Mouse (Mus musculus): ENCODE results near the gene Unc13d. TPM values are rescaled to one million over a fixed set of nuclear protein-coding genes. Genes with fewer than 3 reads are reported as not detected.

Unc13d gene
- polyA plus RNA-seq, 1 experiment from 2014 or later: 1.1 TPM

DNA sequence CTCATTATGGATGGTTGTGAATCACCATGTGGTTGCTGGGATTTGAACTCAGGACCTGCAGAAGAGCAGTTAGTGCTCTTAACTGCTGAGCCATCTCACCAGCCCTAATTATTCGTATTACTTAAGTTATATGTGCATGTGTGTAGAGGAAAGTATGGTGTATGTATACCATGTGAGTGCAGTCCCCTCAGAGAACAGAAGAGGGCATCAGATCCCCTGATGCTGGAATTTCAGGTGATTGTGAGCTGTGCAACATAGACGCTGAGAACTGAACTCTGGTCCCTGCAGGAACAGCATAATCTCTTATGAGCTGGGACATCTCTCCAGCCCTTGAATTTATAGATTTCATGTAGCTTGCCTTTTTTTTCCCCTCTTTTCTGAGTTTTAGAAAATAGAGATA lies 35.9 kb downstream of the Unc13d start:
- Histone ChIP-seq H3K4me3 (ENCODE audit: low read depth, low read length) (no peak overlapping the region), H3K9ac (ENCODE audit: low read length) (no peak overlapping the region), H3K36me3 (ENCODE audit: control insufficient read depth, insufficient read depth, low read length) (peaks cover 21% of the 10 kb centered on the region), H3K27me3 (ENCODE audit: control insufficient read depth, insufficient read depth, low read length) (no peaks in the 10 kb centered on the region), H3K4me1 (ENCODE audit: control insufficient read depth, insufficient read depth, low read length) (no peaks in the 10 kb centered on the region), H3K9me3 (ENCODE audit: control insufficient read depth, low read length) (no peaks in the 10 kb centered on the region), H3K4me2 (ENCODE audit: low read depth, severe bottlenecking) (no peak overlapping the region), H3K27ac (replicated peaks; ENCODE audit: low read depth, low read length) (no peak overlapping the region)
- no peak for ATAC-seq (ENCODE audit: insufficient number of reproducible peaks, low FRiP score, low TSS enrichment, low read depth)
- DNase-seq (ENCODE audit: low spot score): no peak
- WGBS: 98% methylated on average over 2 of the region's 2 CpGs

DNA sequence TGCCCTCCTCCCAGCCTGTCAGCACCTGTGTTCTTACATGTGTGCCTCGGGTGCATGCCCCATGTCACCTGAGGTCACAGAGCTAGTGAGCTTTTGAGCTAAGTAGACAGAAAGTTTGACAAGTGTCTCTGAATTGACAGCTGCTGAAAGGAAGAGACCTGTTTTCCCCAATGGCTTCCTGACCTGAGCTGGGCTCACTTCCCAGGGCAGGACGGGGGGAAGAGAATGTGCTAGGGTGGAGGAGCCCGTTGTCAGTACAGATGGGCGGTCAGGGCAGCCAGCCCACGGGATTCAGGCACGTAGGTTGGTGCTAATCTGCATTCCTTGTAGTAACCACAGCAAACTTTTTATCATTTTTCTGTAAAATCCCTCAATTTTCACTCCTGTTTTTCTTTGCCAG lies 37.2 kb downstream of the Unc13d start:
- H3K27ac ChIP-seq (replicated peaks; ENCODE audit: low read depth, low read length): no peak overlapping the region
- H3K4me1 ChIP-seq (ENCODE audit: control insufficient read depth, insufficient read depth, low read length): no peaks in the 10 kb centered on the region
- 93% methylated on average over 6 of the region's 6 CpGs for WGBS
- ATAC-seq (ENCODE audit: insufficient number of reproducible peaks, low FRiP score, low TSS enrichment, low read depth) (no peak), DNase-seq (ENCODE audit: low spot score) (no peak)
- H3K9me3 ChIP-seq (ENCODE audit: control insufficient read depth, low read length): no peaks in the 10 kb centered on the region
- H3K9ac ChIP-seq (ENCODE audit: low read length): no peak overlapping the region
- H3K4me3 ChIP-seq (ENCODE audit: low read depth, low read length): no peak overlapping the region
- H3K4me2 ChIP-seq (ENCODE audit: low read depth, severe bottlenecking): no peak overlapping the region
- no peaks in the 10 kb centered on the region for H3K27me3 ChIP-seq (ENCODE audit: control insufficient read depth, insufficient read depth, low read length)
- peaks cover 19% of the 10 kb centered on the region for H3K36me3 ChIP-seq (ENCODE audit: control insufficient read depth, insufficient read depth, low read length)

DNA sequence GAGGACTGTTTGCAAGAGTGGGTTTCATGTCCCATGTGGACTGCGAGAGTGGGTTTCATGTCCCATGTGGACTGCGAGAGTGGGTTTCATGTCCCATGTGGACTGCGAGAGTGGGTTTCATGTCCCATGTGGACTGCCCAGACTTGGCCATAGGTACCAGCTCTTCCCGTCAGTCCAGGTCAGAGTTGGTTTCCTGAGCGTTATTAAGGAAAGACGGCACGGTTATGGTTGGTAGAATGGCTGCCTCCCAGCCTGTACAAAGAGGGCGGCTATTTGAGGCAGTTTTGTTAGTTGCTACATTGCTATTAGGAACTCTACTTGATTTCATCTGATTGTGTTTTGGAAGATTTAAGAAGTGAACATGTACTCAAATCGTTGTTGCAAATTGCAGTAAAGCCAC lies 39.9 kb downstream of the Unc13d start:
- DNase-seq (ENCODE audit: low spot score) (no peak), ATAC-seq (ENCODE audit: insufficient number of reproducible peaks, low FRiP score, low TSS enrichment, low read depth) (no peak)
- H3K36me3 ChIP-seq (ENCODE audit: control insufficient read depth, insufficient read depth, low read length): peaks cover 18% of the 10 kb centered on the region
- no peaks in the 10 kb centered on the region for H3K4me1 ChIP-seq (ENCODE audit: control insufficient read depth, insufficient read depth, low read length)
- no peak overlapping the region for H3K4me2 ChIP-seq (ENCODE audit: low read depth, severe bottlenecking)
- H3K4me3 ChIP-seq (ENCODE audit: low read depth, low read length): no peak overlapping the region
- H3K27ac ChIP-seq (replicated peaks; ENCODE audit: low read depth, low read length): no peak overlapping the region
- H3K9me3 ChIP-seq (ENCODE audit: control insufficient read depth, low read length): no peaks in the 10 kb centered on the region
- no peaks in the 10 kb centered on the region for H3K27me3 ChIP-seq (ENCODE audit: control insufficient read depth, insufficient read depth, low read length)
- H3K9ac ChIP-seq (ENCODE audit: low read length): no peak overlapping the region
- WGBS: 94% methylated on average over 9 of the region's 9 CpGs

DNA sequence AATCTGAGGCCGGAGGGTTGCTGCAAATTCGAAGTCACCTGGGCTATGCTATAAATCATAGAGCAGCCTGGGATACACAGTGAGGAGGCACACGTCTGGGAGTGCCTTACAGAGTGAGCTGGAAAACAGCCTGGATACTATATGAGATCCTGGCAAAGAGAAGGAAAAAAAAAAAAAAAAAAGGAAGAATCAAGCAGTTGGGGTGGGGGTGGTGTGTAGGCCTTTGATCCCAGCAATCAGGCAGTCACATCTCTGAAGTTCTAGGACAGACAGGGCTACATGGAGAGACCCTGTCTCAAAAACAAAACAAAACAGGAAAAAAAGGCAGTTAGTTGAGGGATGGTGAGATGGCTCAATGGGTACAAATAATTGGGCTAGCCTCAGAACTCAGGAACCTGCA lies 41.1 kb downstream of the Unc13d start:
- Histone ChIP-seq H3K9me3 (ENCODE audit: control insufficient read depth, low read length) (no peaks in the 10 kb centered on the region), H3K36me3 (ENCODE audit: control insufficient read depth, insufficient read depth, low read length) (peaks cover 13% of the 10 kb centered on the region), H3K27me3 (ENCODE audit: control insufficient read depth, insufficient read depth, low read length) (no peaks in the 10 kb centered on the region), H3K27ac (replicated peaks; ENCODE audit: low read depth, low read length) (no peak overlapping the region), H3K4me3 (ENCODE audit: low read depth, low read length) (no peak overlapping the region), H3K4me1 (ENCODE audit: control insufficient read depth, insufficient read depth, low read length) (0 out of 2 replicates have a peak, but pooled peaks cover 2% of the 10 kb centered on the region), H3K4me2 (ENCODE audit: low read depth, severe bottlenecking) (no peak overlapping the region), H3K9ac (ENCODE audit: low read length) (no peak overlapping the region)
- DNase-seq (ENCODE audit: low spot score) (no peak), ATAC-seq (ENCODE audit: insufficient number of reproducible peaks, low FRiP score, low TSS enrichment, low read depth) (no peak)
- 65% methylated on average over 3 of the region's 3 CpGs for WGBS

DNA sequence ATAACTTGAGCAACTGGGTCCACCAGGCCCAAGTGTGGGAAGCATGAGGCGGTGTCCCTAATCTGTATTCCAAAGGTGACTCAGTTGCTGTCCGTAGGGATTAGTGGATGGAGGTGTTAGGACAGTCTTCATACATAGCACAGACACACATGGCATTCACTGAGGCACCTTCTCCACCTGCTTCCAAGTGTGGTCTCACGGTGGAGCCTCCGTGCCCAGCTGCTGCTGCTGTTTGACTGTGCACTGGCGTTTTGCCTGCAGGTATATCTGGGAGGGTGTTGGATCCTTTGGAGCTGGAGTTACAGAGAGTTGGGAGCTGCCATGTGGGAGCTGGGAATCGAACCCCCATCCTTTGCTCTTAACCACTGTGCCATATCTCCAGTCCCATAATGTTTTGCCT lies 43.2 kb downstream of the Unc13d start:
- H3K36me3 ChIP-seq (ENCODE audit: control insufficient read depth, insufficient read depth, low read length): peaks cover 5% of the 10 kb centered on the region
- 93% methylated on average over 6 of the region's 6 CpGs for WGBS
- H3K27me3 ChIP-seq (ENCODE audit: control insufficient read depth, insufficient read depth, low read length): no peaks in the 10 kb centered on the region
- H3K4me3 ChIP-seq (ENCODE audit: low read depth, low read length): no peak overlapping the region
- no peaks in the 10 kb centered on the region for H3K9me3 ChIP-seq (ENCODE audit: control insufficient read depth, low read length)
- H3K27ac ChIP-seq (replicated peaks; ENCODE audit: low read depth, low read length): no peak overlapping the region
- H3K4me2 ChIP-seq (ENCODE audit: low read depth, severe bottlenecking): no peak overlapping the region
- 0 out of 2 replicates have a peak, but pooled peaks cover 6% of the 10 kb centered on the region for H3K4me1 ChIP-seq (ENCODE audit: control insufficient read depth, insufficient read depth, low read length)
- DNase-seq (ENCODE audit: low spot score) (no peak), ATAC-seq (ENCODE audit: insufficient number of reproducible peaks, low FRiP score, low TSS enrichment, low read depth) (no peak)
- H3K9ac ChIP-seq (ENCODE audit: low read length): no peak overlapping the region

DNA sequence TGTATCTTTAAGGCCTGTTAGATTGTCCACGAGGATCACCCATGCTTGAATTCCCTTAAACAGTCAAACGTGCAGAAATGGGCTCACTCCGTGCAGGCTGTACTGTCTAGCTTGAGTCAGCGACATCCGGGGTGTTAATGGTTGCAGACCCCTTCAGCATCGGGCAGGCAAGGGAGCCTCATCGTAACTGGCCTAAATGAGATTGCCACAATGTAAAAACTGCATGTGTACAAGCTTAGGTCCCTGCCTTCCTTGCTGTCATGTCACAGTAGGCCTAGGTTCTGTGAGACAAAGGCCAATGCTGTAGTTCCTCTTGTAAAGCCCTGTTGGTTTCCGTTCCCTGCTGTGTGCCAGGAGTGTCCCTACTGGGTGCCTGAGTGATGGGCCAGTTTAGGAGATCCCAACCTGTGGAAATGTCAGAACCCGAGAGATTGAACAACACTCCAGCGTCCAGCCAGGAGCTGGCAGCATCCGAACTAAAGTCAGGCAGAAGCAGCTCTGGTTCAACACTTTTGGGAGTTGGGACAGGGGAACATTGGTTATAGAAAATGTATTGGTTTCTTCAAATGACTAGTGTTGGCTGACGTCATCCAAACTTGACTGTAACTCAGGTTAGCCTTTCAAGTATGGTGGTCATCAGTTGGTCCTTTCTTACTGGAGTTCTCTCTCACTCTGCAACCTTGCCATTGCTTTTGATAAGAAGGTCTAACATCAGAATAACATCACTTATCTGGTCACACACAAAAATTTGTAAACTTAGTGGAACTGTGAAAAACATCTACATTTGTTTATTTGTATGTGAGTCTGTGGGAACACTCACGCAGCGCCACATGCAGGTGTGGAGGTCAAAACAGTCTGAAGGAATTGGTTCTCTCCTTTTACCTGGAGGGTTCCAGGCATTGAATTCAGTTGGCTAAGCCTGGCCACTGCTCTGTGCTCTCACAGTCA lies 46.6 kb downstream of the Unc13d start:
- ATAC-seq (ENCODE audit: insufficient number of reproducible peaks, low FRiP score, low TSS enrichment, low read depth): 0 out of 2 replicates have a peak, but pooled peaks have one; percentile 14
- peak overlapping the region; percentile 90 for H3K4me2 ChIP-seq (ENCODE audit: low read depth, severe bottlenecking)
- WGBS: 31% methylated on average over 14 of the region's 14 CpGs

DNA sequence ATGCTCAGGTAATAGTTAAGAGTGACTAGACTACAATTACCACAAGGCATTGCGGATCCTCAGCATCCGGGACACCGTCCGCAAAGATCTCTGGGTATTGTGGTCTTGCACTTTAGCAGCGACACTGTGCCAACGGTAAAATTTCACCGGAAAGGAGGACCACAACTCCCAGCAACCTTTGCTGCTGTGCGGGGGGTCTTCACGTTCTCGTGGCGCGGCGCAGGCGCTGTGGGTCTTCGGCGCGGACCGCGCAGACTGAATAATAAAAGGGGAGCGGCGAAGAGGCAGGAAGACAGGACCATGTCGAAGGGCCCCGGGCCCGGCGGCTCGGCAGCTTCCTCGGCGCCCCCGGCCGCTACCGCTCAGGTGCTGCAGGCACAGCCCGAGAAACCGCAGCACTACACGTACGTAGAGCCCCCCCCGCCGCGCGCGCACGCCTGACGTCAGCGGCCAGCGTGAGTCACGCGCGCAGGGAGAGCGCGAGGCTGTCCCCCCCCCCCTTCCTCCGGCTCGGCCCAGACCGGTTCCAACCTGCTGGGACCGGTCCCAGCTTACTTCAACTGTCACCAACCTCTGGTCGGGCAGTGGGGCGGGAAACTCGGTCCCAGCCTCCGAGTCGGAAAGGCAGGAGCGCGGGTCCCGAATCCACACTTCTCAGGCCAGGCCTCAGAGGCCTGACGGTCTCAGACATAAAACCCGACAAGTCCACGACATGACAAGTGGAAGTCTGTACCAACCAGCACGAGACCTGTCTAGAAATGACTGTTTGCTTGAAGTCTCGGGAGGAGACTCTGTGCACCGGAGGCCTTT lies 47.5 kb downstream of the Unc13d start, which contains the start of gene Unk:
Gene Unk (plus strand): TSS at position 235 of the 810 bp plus-strand sequence.
- peak; percentile 95 for ATAC-seq (ENCODE audit: insufficient number of reproducible peaks, low FRiP score, low TSS enrichment, low read depth)
- DNase-seq (ENCODE audit: low spot score): peak; percentile 99
- H3K4me1 ChIP-seq (ENCODE audit: control insufficient read depth, insufficient read depth, low read length): 0 out of 2 replicates have a peak, but pooled peaks cover 6% of the 10 kb centered on the region
- H3K36me3 ChIP-seq (ENCODE audit: control insufficient read depth, insufficient read depth, low read length): no peaks in the 10 kb centered on the region
- H3K27me3 ChIP-seq (ENCODE audit: control insufficient read depth, insufficient read depth, low read length): no peaks in the 10 kb centered on the region
- H3K27ac ChIP-seq (replicated peaks; ENCODE audit: low read depth, low read length): peak within 1 kb of the TSS; percentile 97
- peak within 1 kb of the TSS; percentile 90 for H3K4me2 ChIP-seq (ENCODE audit: low read depth, severe bottlenecking)
- peak within 1 kb of the TSS; percentile 70 for H3K4me3 ChIP-seq (ENCODE audit: low read depth, low read length)
- under 1% methylated on average over 67 of the region's 67 CpGs for WGBS
- no peaks in the 10 kb centered on the region for H3K9me3 ChIP-seq (ENCODE audit: control insufficient read depth, low read length)
- peak within 1 kb of the TSS; percentile 90 for H3K9ac ChIP-seq (ENCODE audit: low read length)

More for the DNA sequence above, 46.6 kb downstream of the Unc13d start:
- Histone ChIP-seq H3K4me1 (ENCODE audit: control insufficient read depth, insufficient read depth, low read length) (0 out of 2 replicates have a peak, but pooled peaks cover 6% of the 10 kb centered on the region), H3K9me3 (ENCODE audit: control insufficient read depth, low read length) (no peaks in the 10 kb centered on the region), H3K9ac (ENCODE audit: low read length) (peak overlapping the region; percentile 90), H3K36me3 (ENCODE audit: control insufficient read depth, insufficient read depth, low read length) (no peaks in the 10 kb centered on the region), H3K27ac (replicated peaks; ENCODE audit: low read depth, low read length) (peak overlapping the region; percentile 97), H3K4me3 (ENCODE audit: low read depth, low read length) (peak overlapping the region; percentile 70), H3K27me3 (ENCODE audit: control insufficient read depth, insufficient read depth, low read length) (no peaks in the 10 kb centered on the region)
- peak; percentile 58 for DNase-seq (ENCODE audit: low spot score)
